Mouse (Mus musculus): ENCODE results near the gene Gm29644.
"Not testable (repeated sequence)": the region's sequence is repeated elsewhere in the genome, so short reads cannot be mapped to it uniquely, and the experiment has no call there.

Gm29644 gene

GRCm38 (mm10) chrY:70303187-70303586 is at the start of gene Gm29644, which contains the start of gene Gm29423:
Gene Gm29644 (minus strand): TSS chrY:70303343.
Gene Gm29423 (minus strand): TSS chrY:70303287.
- not testable (repeated sequence) for DNase-seq

GRCm38 (mm10) chrY:70273542-70273941 is 29.6 kb downstream of the Gm29644 start, which contains the start of gene Gm21118:
Gene Gm21118 (minus strand): TSS chrY:70273642.
- DNase-seq: not testable (repeated sequence)

Data from lung, postnatal 10 days (tissue).